Mouse (Mus musculus): ENCODE data around the gene B4galt7.

- TF ChIP-seq CTCF (IDR thresholded peaks at IDR 0.05; ENCODE audit: low read depth) (no peak), EP300 (IDR thresholded peaks at IDR 0.05; ENCODE audit: low read depth) (no peak)
Measured at GRCm38 (mm10) chr13:55569726-55570285, 29.9 kb upstream of the B4galt7 start.

All from heart, postnatal 0 days (tissue).